Mouse (Mus musculus) embryonic facial prominence, embryonic 13.5 days (tissue): ENCODE data around the gene Rtl5. TPM values are rescaled to one million over a fixed set of nuclear protein-coding genes. Genes with fewer than 3 reads are reported as not detected.

Experiments used
- ATAC-seq: fragments of 200-750 bp; cut with Nextera tagmentation; 2 replicates; pipeline ENCODE4 v1.8.0; 2017; ENCODE audit warnings: low read depth; ENCODE audit not compliant: insufficient number of reproducible peaks, insufficient read depth, low FRiP score, low TSS enrichment
- H3K27ac ChIP-seq: fragments of 300-500 bp; sonication (generic); 2 replicates; pipeline ENCODE4 v1.5.1; 2015; ENCODE audit warnings: moderate library complexity, mild to moderate bottlenecking, inconsistent platforms
- H3K27me3 ChIP-seq: fragments of 300-500 bp; sonication (generic); 2 replicates; pipeline ENCODE4 v1.6.1; 2015; ENCODE audit warnings: mild to moderate bottlenecking, inconsistent platforms
- H3K36me3 ChIP-seq: fragments of 300-500 bp; sonication (generic); 2 replicates; pipeline ENCODE4 v1.6.1; 2015; ENCODE audit warnings: mild to moderate bottlenecking, inconsistent platforms
- H3K4me1 ChIP-seq: fragments of 300-500 bp; sonication (generic); 2 replicates; pipeline ENCODE4 v1.6.1; 2015; ENCODE audit warnings: inconsistent platforms
- H3K4me2 ChIP-seq: fragments of 300-500 bp; sonication (generic); 2 replicates; pipeline ENCODE4 v1.6.1; 2015; ENCODE audit warnings: moderate library complexity, mild to moderate bottlenecking, inconsistent platforms
- H3K4me3 ChIP-seq: fragments of 300-500 bp; sonication (generic); 2 replicates; pipeline ENCODE4 v1.5.1; 2015; ENCODE audit warnings: mild to moderate bottlenecking, inconsistent platforms
- H3K9ac ChIP-seq: fragments of 300-500 bp; sonication (generic); 2 replicates; pipeline ENCODE4 v1.6.1; 2015; ENCODE audit warnings: mild to moderate bottlenecking, inconsistent platforms
- H3K9me3 ChIP-seq: fragments of 300-500 bp; sonication (generic); 2 replicates; pipeline ENCODE4 v1.6.1; 2016; ENCODE audit warnings: inconsistent platforms
- WGBS: fragments of 180-500 bp; shearing (Covaris S2); methylation state at CpG from one replicate; pipeline ENCODE4 v1.1.7; 2015; ENCODE audit warnings: mixed read lengths; 5-methylcytosine and 5-hydroxymethylcytosine counted together
- polyA plus RNA-seq: library from polyadenylated mRNA; unstranded; fragments of >200 nt; fragmentation: Nextera tagmentation; extraction: Ambion mirVana; gene quantifications from 2 replicates; pipeline ENCODE4 v1.2.1, GENCODE M21; 2015

The Rtl5 gene
- polyA plus RNA-seq, 1 experiment from 2014 or later: 2.3 TPM

- Histone ChIP-seq H3K4me3 (no peak overlapping the region), H3K27ac (no peak overlapping the region), H3K36me3 (no peaks in the 10 kb centered on the region), H3K9ac (no peak overlapping the region), H3K27me3 (peaks cover 41% of the 10 kb centered on the region), H3K4me2 (no peak overlapping the region), H3K4me1 (peaks cover 19% of the 10 kb centered on the region), H3K9me3 (no peaks in the 10 kb centered on the region)
- ATAC-seq: no peak
- 44% methylated on average over 4 of the region's 4 CpGs for WGBS
These were observed 5.8 kb downstream of the Rtl5 start for GRCm38 (mm10) chrX:102065213-102065775.

DNA sequence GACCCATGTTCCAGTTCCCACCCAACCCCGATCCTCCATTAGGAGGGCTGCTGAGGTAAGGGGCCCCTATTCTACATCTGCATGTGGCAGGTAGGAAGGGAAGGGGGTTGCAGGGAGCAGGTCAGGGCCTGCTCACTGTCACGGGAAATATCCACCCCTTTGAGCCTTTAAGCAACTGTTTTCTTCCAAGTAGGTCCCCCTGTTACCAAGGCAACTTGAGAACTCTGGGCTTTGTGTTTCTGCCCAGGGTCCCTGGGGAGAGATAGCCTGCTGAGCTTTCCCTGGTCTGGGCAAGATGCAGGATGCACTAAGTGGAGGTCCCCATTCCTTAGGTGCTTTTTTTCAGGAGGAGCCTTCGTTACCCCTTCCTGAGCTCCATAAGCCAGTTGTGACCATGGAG is 7.0 kb downstream of the Rtl5 start:
- no peaks in the 10 kb centered on the region for H3K9me3 ChIP-seq
- WGBS: 47% methylated on average over 3 of the region's 3 CpGs
- H3K9ac ChIP-seq: no peak overlapping the region

DNA sequence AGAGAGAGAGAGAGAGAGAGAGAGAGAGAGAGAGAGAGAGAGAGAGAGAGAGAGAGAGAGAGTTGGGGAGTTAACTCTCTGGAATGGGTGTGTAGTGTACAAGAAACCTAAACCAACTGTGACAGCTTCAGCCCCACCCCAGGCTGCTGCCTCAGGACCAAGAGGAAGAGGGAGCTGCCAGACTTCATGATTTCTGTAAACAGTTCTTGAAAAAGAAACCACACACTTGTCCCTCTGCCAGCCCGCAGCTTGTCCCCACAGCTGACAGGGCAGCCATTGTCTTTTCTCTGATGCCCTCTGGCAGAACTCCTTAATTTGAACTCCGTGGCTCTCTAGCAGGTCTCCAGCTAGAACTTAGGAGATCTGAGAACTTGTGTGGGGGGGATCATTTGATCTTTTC is 10.2 kb downstream of the Rtl5 start:
- 31% methylated on average over 2 of the region's 2 CpGs for WGBS
- H3K27ac ChIP-seq: no peak overlapping the region
- ATAC-seq: peak; percentile 75
- H3K4me3 ChIP-seq: no peak overlapping the region
- no peaks in the 10 kb centered on the region for H3K9me3 ChIP-seq
- H3K4me1 ChIP-seq: peaks cover 14% of the 10 kb centered on the region
- no peaks in the 10 kb centered on the region for H3K36me3 ChIP-seq
- H3K27me3 ChIP-seq: peaks cover 28% of the 10 kb centered on the region; the same call in 1 of the 2 replicates
- H3K4me2 ChIP-seq: no peak overlapping the region
- H3K9ac ChIP-seq: no peak overlapping the region

More for the DNA sequence above, 7.0 kb downstream of the Rtl5 start:
- Histone ChIP-seq H3K4me3 (no peak overlapping the region), H3K27ac (no peak overlapping the region), H3K27me3 (peaks cover 32% of the 10 kb centered on the region; the same call in 1 of the 2 replicates), H3K4me2 (no peak overlapping the region), H3K36me3 (no peaks in the 10 kb centered on the region), H3K4me1 (peaks cover 15% of the 10 kb centered on the region)
- ATAC-seq: no peak

DNA sequence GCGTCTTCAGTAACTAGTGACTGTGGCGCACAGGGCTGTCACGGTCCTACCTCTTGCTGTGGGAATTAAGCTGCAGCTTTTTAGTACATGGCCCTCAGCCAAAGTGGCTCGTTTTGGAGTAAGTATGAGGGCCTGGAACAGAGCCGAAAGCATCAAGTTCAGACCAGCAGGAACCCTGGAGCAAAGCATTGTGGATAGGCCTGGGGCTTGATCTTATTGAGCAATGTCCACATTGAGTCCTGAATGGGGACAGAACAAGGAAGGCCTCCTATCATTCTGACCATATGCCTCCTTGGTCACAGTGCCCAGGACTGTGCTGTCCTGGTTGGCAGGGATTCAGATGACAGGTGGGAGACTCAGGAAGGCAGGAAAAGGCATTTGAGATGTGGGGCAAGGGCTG is 10.9 kb downstream of the Rtl5 start:
- peaks cover 21% of the 10 kb centered on the region; the same call in 1 of the 2 replicates for H3K27me3 ChIP-seq
- ATAC-seq: no peak
- H3K9me3 ChIP-seq: no peaks in the 10 kb centered on the region
- WGBS: 53% methylated on average over 5 of the region's 5 CpGs
- peaks cover 12% of the 10 kb centered on the region for H3K4me1 ChIP-seq
- no peak overlapping the region for H3K9ac ChIP-seq
- H3K4me3 ChIP-seq: no peak overlapping the region
- no peaks in the 10 kb centered on the region for H3K36me3 ChIP-seq
- H3K27ac ChIP-seq: peak overlapping the region; percentile 57
- peak overlapping the region; percentile 16; the same call in 1 of the 2 replicates for H3K4me2 ChIP-seq

GRCm38 (mm10) chrX:102059437-102059836 is 11.7 kb downstream of the Rtl5 start:
- H3K27me3 ChIP-seq: peaks cover 16% of the 10 kb centered on the region; the same call in 1 of the 2 replicates
- no peak overlapping the region for H3K4me3 ChIP-seq
- H3K9me3 ChIP-seq: no peaks in the 10 kb centered on the region
- ATAC-seq: no peak
- WGBS: 62% methylated on average over 9 of the region's 9 CpGs
- H3K9ac ChIP-seq: no peak overlapping the region
- no peak overlapping the region for H3K4me2 ChIP-seq
- no peaks in the 10 kb centered on the region for H3K36me3 ChIP-seq
- no peak overlapping the region for H3K27ac ChIP-seq
- H3K4me1 ChIP-seq: peaks cover 12% of the 10 kb centered on the region

DNA sequence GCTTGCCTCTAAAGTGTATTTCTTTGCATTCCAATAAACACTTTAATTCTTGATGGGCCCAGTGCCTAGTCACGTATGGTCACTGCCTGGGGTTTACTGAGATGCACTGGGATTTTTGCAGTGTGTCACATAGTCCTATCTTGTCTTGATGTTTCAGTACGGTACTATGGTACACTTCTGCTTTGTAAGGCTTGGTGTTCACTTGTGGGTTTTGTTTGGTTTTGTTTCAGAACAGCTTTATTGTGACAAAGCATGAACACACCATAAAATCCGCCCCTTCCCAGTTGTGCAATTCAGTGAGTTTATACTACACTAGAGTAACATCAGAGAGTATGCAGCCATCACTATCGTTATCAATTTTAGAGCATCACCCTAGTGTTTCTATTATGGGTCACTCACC is 17.1 kb downstream of the Rtl5 start:
- Histone ChIP-seq H3K36me3 (no peaks in the 10 kb centered on the region), H3K4me3 (no peak overlapping the region), H3K27ac (no peak overlapping the region), H3K9ac (no peak overlapping the region), H3K4me2 (no peak overlapping the region), H3K4me1 (no peaks in the 10 kb centered on the region), H3K27me3 (peaks cover 16% of the 10 kb centered on the region), H3K9me3 (no peaks in the 10 kb centered on the region)
- ATAC-seq: no peak
- 84% methylated on average over 4 of the region's 4 CpGs for WGBS

GRCm38 (mm10) chrX:102053371-102053770 is 17.7 kb downstream of the Rtl5 start:
- Histone ChIP-seq H3K27ac (no peak overlapping the region), H3K9ac (no peak overlapping the region), H3K4me1 (no peaks in the 10 kb centered on the region), H3K4me3 (no peak overlapping the region), H3K36me3 (no peaks in the 10 kb centered on the region), H3K27me3 (peaks cover 16% of the 10 kb centered on the region), H3K4me2 (no peak overlapping the region), H3K9me3 (no peaks in the 10 kb centered on the region)
- 89% methylated on average over 2 of the region's 2 CpGs for WGBS
- no peak for ATAC-seq

DNA sequence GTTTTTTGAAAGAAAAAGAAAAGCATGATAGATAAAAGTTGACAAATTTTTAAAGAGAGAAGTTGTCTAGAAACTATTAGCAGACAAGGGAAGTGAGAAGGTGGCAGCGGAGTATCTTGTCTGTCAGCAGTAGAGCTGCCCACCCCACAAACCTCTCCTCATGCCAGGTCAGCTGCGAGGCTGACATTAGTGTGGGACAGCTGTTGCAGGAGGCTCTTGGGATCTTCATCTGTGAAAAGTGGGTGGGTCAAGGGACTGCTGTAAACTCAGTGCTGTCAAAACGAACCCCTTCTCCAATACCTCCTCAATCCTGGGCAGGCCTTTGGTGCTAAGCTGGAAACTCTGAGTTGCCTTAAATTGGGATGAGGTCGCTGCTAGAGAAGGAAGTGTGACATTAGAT is 19.9 kb downstream of the Rtl5 start:
- no peak for ATAC-seq
- Histone ChIP-seq H3K4me1 (no peaks in the 10 kb centered on the region), H3K4me3 (no peak overlapping the region), H3K27ac (no peak overlapping the region), H3K36me3 (no peaks in the 10 kb centered on the region), H3K27me3 (peaks cover 21% of the 10 kb centered on the region), H3K9me3 (no peaks in the 10 kb centered on the region), H3K4me2 (no peak overlapping the region), H3K9ac (no peak overlapping the region)
- WGBS: 79% methylated on average over 4 of the region's 4 CpGs

- peaks cover 21% of the 10 kb centered on the region for H3K27me3 ChIP-seq
- no peak overlapping the region for H3K9ac ChIP-seq
- no peak overlapping the region for H3K4me3 ChIP-seq
- H3K36me3 ChIP-seq: no peaks in the 10 kb centered on the region
- no peak for ATAC-seq
- 86% methylated on average over 6 of the region's 6 CpGs for WGBS
- H3K4me2 ChIP-seq: no peak overlapping the region
- H3K27ac ChIP-seq: no peak overlapping the region
- no peaks in the 10 kb centered on the region for H3K9me3 ChIP-seq
- H3K4me1 ChIP-seq: no peaks in the 10 kb centered on the region
These were observed 20.6 kb downstream of the Rtl5 start for GRCm38 (mm10) chrX:102050552-102050951.

DNA sequence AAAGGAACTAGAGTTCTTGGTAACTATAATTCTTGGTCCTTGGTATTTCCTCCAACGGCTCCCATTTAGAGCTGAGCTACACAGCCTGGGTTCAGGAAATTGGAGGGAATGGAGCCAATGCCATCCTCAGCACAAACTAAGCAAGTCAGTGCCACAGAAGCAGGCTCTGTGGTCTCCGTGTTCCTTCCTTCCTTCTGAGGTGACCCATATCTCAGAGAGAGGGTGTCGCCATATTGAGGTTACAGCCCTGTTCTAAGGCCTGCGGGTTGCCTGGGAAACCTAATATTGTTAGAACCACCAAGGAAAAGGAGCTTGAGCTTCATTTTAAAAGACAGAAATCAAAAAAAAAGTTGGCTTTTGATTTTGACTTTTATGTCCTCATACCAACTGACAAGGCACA is 28.7 kb downstream of the Rtl5 start:
- WGBS: 89% methylated on average over 4 of the region's 4 CpGs
- no peak overlapping the region for H3K4me3 ChIP-seq

GRCm38 (mm10) chrX:102041562-102041961 is 29.5 kb downstream of the Rtl5 start:
- no peak for ATAC-seq
- Histone ChIP-seq H3K27ac (no peak overlapping the region), H3K4me2 (no peak overlapping the region), H3K9me3 (no peaks in the 10 kb centered on the region), H3K4me3 (no peak overlapping the region), H3K9ac (no peak overlapping the region), H3K36me3 (no peaks in the 10 kb centered on the region), H3K27me3 (peaks cover 8% of the 10 kb centered on the region), H3K4me1 (no peaks in the 10 kb centered on the region; the same call in 1 of the 2 replicates)
- WGBS: 50% methylated on average over 7 of the region's 7 CpGs

More for the DNA sequence above, 28.7 kb downstream of the Rtl5 start:
- Histone ChIP-seq H3K36me3 (no peaks in the 10 kb centered on the region), H3K4me2 (no peak overlapping the region), H3K27ac (no peak overlapping the region), H3K4me1 (no peaks in the 10 kb centered on the region; the same call in 1 of the 2 replicates), H3K9me3 (no peaks in the 10 kb centered on the region), H3K9ac (no peak overlapping the region), H3K27me3 (peaks cover 10% of the 10 kb centered on the region)
- no peak for ATAC-seq

GRCm38 (mm10) chrX:102037506-102037905 is 33.6 kb downstream of the Rtl5 start:
- Histone ChIP-seq H3K9me3 (no peaks in the 10 kb centered on the region), H3K4me2 (no peak overlapping the region), H3K27me3 (peaks cover 18% of the 10 kb centered on the region), H3K9ac (no peak overlapping the region), H3K27ac (no peak overlapping the region), H3K4me1 (no peaks in the 10 kb centered on the region; the same call in 1 of the 2 replicates), H3K4me3 (no peak overlapping the region), H3K36me3 (no peaks in the 10 kb centered on the region)
- no peak for ATAC-seq
- 61% methylated on average over 2 of the region's 2 CpGs for WGBS
